Mouse (Mus musculus) testis, postnatal 10 days (tissue): Measurements from ENCODE around the gene Xkr7.

Experiments used
- DNase-seq: peaks from one replicate; pipeline ENCODE4 v3.0.0; 2021; ENCODE audit warnings: low spot score

Gene Xkr7

GRCm38 (mm10) chr2:153071491-153072184 lies 40.0 kb downstream of the Xkr7 start:
- DNase-seq, result no peak

GRCm38 (mm10) chr2:153074651-153075050 lies 43.0 kb downstream of the Xkr7 start:
- DNase-seq, result no peak

- DNase-seq, result peak; percentile 34
These were observed 44.3 kb downstream of the Xkr7 start for GRCm38 (mm10) chr2:153075961-153076360.

GRCm38 (mm10) chr2:153080841-153081523 lies 49.3 kb downstream of the Xkr7 start:
- peak; percentile 88 for DNase-seq

- no peak for DNase-seq
These were observed 50.2 kb downstream of the Xkr7 start for GRCm38 (mm10) chr2:153081866-153082265.

- no peak for DNase-seq
These were observed 51.6 kb downstream of the Xkr7 start for GRCm38 (mm10) chr2:153083275-153083674.

- no peak for DNase-seq
These were observed 52.2 kb downstream of the Xkr7 start for GRCm38 (mm10) chr2:153083824-153084223.

GRCm38 (mm10) chr2:153084261-153084976 lies 52.8 kb downstream of the Xkr7 start:
- no peak for DNase-seq

- DNase-seq, result no peak
These were observed 53.9 kb downstream of the Xkr7 start for GRCm38 (mm10) chr2:153085556-153085955.

- DNase-seq, result no peak
These were observed 54.5 kb downstream of the Xkr7 start for GRCm38 (mm10) chr2:153086166-153086565.

GRCm38 (mm10) chr2:153087091-153087490 lies 55.4 kb downstream of the Xkr7 start:
- no peak for DNase-seq

GRCm38 (mm10) chr2:153089316-153089715 lies 57.7 kb downstream of the Xkr7 start:
- DNase-seq, result no peak

- DNase-seq, result no peak
These were observed 59.0 kb downstream of the Xkr7 start for GRCm38 (mm10) chr2:153090551-153091165.
